Mouse (Mus musculus) ES-E14 (cell line): Measurements from ENCODE around the gene Arid1a. TPM values are rescaled to one million over a fixed set of nuclear protein-coding genes. Genes with fewer than 3 reads are reported as not detected.

Experiments
- DNase-seq: peaks from one replicate; pipeline ENCODE4 v3.0.0-alpha.2; 2013; ENCODE audit warnings: low read depth, low spot score
- H3K27ac ChIP-seq: 2 replicates; pipeline ENCODE4 v1.5.1; 2012; ENCODE audit warnings: low read depth, mild to moderate bottlenecking, low read length, moderate library complexity, mixed read lengths; ENCODE audit not compliant: poor library complexity, insufficient read depth, severe bottlenecking
- H3K36me3 ChIP-seq: 2 replicates; pipeline ENCODE4 v1.6.1; 2012; ENCODE audit warnings: mild to moderate bottlenecking, low read length, moderate library complexity, mixed read lengths; ENCODE audit not compliant: control insufficient read depth, poor library complexity, insufficient read depth, severe bottlenecking
- H3K4me1 ChIP-seq, 2 experiments: fragments of 150-350 bp in 1 of 2; sonication (generic) in 1 of 2; 2 replicates each; pipeline ENCODE4 v1.6.1; 2012; ENCODE audit warnings: low read length in 2 of 2, mild to moderate bottlenecking in 1 of 2, mixed read lengths in 1 of 2; ENCODE audit not compliant: control insufficient read depth in 2 of 2, insufficient read depth in 2 of 2, poor library complexity in 1 of 2
- H3K4me3 ChIP-seq, 2 experiments: fragments of 150-350 bp in 1 of 2; sonication (generic) in 1 of 2; 2 replicates each; pipeline ENCODE4 v1.5.1; 2012; ENCODE audit warnings: low read length in 2 of 2, low read depth in 1 of 2, mild to moderate bottlenecking in 1 of 2, mixed read lengths in 1 of 2; ENCODE audit not compliant: insufficient read depth in 1 of 2, poor library complexity in 1 of 2, severe bottlenecking in 1 of 2
- H3K9ac ChIP-seq: 2 replicates; pipeline ENCODE4 v1.6.1; 2012; ENCODE audit warnings: low read depth, mild to moderate bottlenecking, low read length, mixed read lengths; ENCODE audit not compliant: poor library complexity, insufficient read depth, severe bottlenecking
- H3K9me3 ChIP-seq: fragments of 150-350 bp; sonication (generic); 2 replicates; pipeline ENCODE4 v1.6.1; 2012; ENCODE audit warnings: low read depth, mild to moderate bottlenecking, low read length; ENCODE audit not compliant: control insufficient read depth, insufficient read depth
- CHD2 ChIP-seq: IDR thresholded peaks from 2 replicates; pipeline ENCODE4 v1.6.1; 2014; ENCODE audit warnings: mild to moderate bottlenecking, low read depth, low read length, inconsistent platforms
- HCFC1 ChIP-seq: IDR thresholded peaks from 2 replicates; pipeline ENCODE4 v1.6.1; 2012; ENCODE audit warnings: low read length, inconsistent platforms, borderline replicate concordance; ENCODE audit not compliant: insufficient read depth
- MAFK ChIP-seq: IDR thresholded peaks from 2 replicates; pipeline ENCODE4 v1.6.1; 2014; ENCODE audit warnings: mild to moderate bottlenecking, low read depth, low read length, inconsistent platforms; ENCODE audit not compliant: insufficient read depth
- ZC3H11A ChIP-seq: IDR thresholded peaks from 2 replicates; pipeline ENCODE4 v1.6.1; 2012; ENCODE audit warnings: low read depth, mild to moderate bottlenecking, inconsistent platforms, low read length, borderline replicate concordance
- ZNF384 ChIP-seq: IDR thresholded peaks from 2 replicates; pipeline ENCODE4 v1.6.1; 2012; ENCODE audit warnings: low read depth, low read length, inconsistent platforms
- in situ Hi-C, 2 experiments: fragments of 600-800 bp; cut with MboI; formaldehyde crosslinking; loops; one replicate each; pipeline ENCODE4 v1.15.1; 2025; ENCODE audit warnings: low sequenced_read_pairs in 2 of 2, inconsistent platforms in 1 of 2; ENCODE audit not compliant: unreplicated experiment in 2 of 2
- total RNA-seq: library from RNA; depleted of rRNA; stranded (reverse); fragments of 300-350 nt; gene quantifications from 2 replicates; pipeline ENCODE4 v1.2.3, GENCODE M21; 2012

The Arid1a gene
- total RNA-seq, 1 experiment = 62.6 TPM

DNA sequence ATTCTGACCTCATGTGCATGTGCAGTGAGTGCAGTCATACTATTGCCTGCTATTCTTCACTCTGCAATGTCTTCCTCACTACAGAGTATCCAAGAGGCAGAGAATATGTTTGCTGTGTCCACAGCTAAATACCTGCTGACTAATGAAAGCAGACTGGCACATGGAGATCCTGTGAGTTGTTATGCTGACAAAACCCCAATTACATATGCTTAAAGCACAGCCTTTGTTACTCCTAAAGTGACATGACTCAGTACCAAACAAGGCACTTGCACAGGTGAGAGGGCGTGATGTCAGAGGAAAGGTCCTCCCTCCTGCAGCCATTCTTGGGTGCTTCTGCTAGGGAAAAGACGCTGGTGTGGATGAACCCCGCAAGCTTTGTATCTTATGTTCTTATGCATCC, 21.3 kb downstream of the Arid1a start:
- TF ChIP-seq HCFC1 = no peak
- no peak for TF ChIP-seq MAFK
- TF ChIP-seq ZNF384 = no peak
- TF ChIP-seq CHD2 = no peak
- no peak for TF ChIP-seq ZC3H11A
- Histone ChIP-seq H3K9me3 (no peaks in the 10 kb centered on the region), H3K4me3 (no peak overlapping the region), H3K4me1 (peaks cover 12 to 19% of the 10 kb centered on the region in 2 experiments), H3K9ac (no peak overlapping the region), H3K36me3 (peaks cover 16% of the 10 kb centered on the region), H3K27ac (no peak overlapping the region)
- in situ Hi-C loops = no loop called here
- DNase-seq = no peak

DNA sequence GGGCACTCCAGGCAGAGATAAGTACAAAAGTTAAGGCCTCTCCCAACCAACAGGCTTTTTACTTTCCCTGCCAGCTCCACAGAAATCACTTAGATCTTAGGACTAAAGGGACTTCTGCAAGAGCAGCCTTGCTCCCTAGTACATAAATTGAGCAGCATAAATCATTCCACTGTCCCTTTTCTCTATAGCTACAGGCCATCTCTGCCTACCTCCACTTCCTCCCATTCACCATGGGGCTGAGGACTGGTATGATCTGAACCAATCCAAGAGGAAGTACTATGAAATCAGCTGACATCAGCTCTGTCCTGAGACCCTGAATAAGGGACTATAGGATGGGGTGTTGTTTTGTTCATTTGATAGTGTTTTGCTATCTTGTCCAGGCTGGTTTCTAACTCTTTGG, 26.4 kb downstream of the Arid1a start:
- no peaks in the 10 kb centered on the region for H3K9me3 ChIP-seq
- H3K27ac ChIP-seq = peak overlapping the region; percentile 43; the same call in 1 of the 2 replicates
- TF ChIP-seq ZNF384 (no peak), MAFK (no peak), HCFC1 (no peak)
- H3K36me3 ChIP-seq = peaks cover 11% of the 10 kb centered on the region
- peak overlapping the region; percentile 6 to 7; a peak in 3 of 4 replicates for H3K4me3 ChIP-seq
- no peak for DNase-seq
- peaks cover 16 to 22% of the 10 kb centered on the region in 2 experiments for H3K4me1 ChIP-seq
- in situ Hi-C loops = no loop called here
- H3K9ac ChIP-seq = no peak overlapping the region; the same call in 1 of the 2 replicates

DNA sequence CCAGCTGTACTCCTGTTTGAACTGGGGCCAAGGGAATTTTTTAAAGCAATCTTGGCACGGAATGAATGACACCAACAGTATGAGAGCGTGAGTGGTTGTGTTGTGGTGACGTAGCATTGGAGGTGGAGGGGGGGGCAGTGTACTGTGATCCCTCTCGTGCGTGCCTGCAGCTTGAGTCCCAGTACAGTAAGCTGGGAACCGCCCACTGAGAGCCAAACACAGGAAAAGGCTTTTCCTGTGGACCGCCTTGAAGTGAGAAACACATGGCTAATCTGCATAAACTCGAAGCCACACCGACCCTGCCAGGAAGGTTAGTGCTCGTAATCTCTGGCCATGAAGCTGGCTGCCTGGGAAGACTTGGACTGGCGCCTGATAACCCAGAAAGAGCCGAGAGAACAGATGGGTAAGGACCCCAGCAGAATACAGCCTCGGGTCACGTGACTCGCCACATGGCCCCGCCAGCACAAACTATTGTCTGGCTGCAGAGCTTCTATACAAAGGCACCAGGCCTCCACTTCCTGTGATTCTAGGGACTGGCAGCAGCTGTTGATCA, 27.0 kb downstream of the Arid1a start:
- Histone ChIP-seq H3K4me1 (peaks cover 13 to 24% of the 10 kb centered on the region in 2 experiments), H3K36me3 (peaks cover 7% of the 10 kb centered on the region; the same call in 1 of the 2 replicates)
- peak; percentile 80 for DNase-seq

DNA sequence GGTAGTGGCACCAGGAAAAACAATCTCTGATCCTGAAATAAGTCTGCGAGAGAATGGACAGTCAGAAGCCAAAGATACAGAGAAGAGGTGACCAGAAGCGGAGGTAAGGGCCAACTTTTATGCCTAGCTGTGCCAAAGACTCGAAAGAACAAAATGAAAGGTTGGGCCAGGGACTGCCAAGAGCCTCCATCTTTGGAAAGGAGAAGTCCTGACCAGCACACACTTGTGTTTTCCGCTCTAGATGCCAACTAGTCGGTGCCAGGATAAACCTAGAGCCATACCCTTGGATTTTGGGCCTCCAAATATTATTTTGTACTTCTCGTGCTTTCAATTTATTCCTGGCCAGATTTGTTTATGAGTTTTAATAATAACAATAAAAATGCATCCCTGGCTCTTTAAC, 27.6 kb downstream of the Arid1a start:
- Histone ChIP-seq H3K27ac (no peak overlapping the region), H3K9me3 (no peaks in the 10 kb centered on the region), H3K4me1 (peaks cover 14 to 23% of the 10 kb centered on the region in 2 experiments), H3K4me3 (peak overlapping the region in 1 of 2 experiments; percentile 9; a peak in 2 of 4 replicates), H3K9ac (no peak overlapping the region), H3K36me3 (peaks cover 7% of the 10 kb centered on the region; the same call in 1 of the 2 replicates)
- in situ Hi-C loops = no loop called here
- no peak for DNase-seq
- TF ChIP-seq CHD2 (no peak), ZNF384 (no peak), MAFK (no peak)

More for the DNA sequence above, 27.0 kb downstream of the Arid1a start:
- in situ Hi-C loops = no loop called here
- peak overlapping the region; percentile 50; the same call in 1 of the 2 replicates for H3K27ac ChIP-seq
- H3K4me3 ChIP-seq = peak overlapping the region; percentile 6 to 9; a peak in 3 of 4 replicates
- peak overlapping the region; percentile 8; the same call in 1 of the 2 replicates for H3K9ac ChIP-seq
- no peaks in the 10 kb centered on the region for H3K9me3 ChIP-seq
- TF ChIP-seq ZNF384 (no peak), MAFK (no peak), ZC3H11A (no peak), HCFC1 (peak; percentile 34; the same call in 1 of the 2 replicates), CHD2 (no peak)
